Mouse (Mus musculus) thymus, postnatal 14 days (tissue): ENCODE results near the gene Vmn1r130.
"Not testable (repeated sequence)": the region's sequence is repeated elsewhere in the genome, so short reads cannot be mapped to it uniquely, and the experiment has no call there.

ENCODE experiments used
- DNase-seq: peaks from one replicate; pipeline ENCODE4 v3.0.0; 2021

The Vmn1r130 gene

DNA sequence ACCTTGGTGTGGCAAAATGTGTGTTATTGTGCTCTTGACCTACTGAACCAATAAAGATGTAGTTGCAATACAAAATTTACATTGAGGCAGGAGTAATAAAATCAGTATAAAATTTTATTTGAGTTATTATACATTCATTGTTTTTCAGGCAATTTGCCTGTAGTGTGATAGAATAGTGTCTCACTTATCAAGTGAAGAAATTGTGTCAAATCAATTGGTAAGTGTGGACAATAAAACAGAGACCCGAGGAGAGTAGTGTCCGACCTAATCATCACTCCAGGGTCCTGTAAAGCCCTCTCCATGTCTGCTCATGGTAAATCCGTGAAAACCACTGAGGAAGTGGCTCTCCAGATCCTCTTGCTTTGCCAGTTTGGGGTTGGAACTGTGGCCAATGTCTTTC lies at the start of gene Vmn1r130:
Gene Vmn1r130, plus strand, starts transcription at position 301 of the 400 bp plus-strand sequence.
- DNase-seq = not testable (repeated sequence)

DNA sequence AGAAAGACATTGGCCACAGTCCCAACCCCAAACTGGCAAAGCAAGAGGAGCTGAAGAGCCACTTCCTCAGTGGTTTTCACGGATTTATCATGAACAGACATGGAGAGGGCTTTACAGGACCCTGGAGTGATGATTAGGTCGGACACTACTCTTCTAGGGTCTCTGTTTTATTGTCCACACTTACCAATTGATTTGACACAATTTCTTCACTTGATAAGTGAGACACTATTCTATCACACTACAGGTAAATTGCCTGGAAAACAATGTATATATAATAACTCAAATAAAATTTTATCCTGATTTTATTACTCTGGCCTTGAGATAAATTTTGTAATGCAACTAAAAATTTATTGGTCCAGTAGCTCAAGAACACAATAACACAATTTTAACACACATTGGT lies 34.4 kb downstream of the Vmn1r130 start, which contains the start of gene Vmn1r131:
Gene Vmn1r131, minus strand, starts transcription at position 101 of the 400 bp plus-strand sequence.
- DNase-seq = not testable (repeated sequence)
